Mouse (Mus musculus): ENCODE measurements around the gene Irak4. TPM values are rescaled to one million over a fixed set of nuclear protein-coding genes. Genes with fewer than 3 reads are reported as not detected.

Gene Irak4
- 18.5 TPM for total RNA-seq (2023)

GRCm38 (mm10) chr15:94543409-94544051 lies at the start of gene Irak4, which contains the start of gene Pus7l:
Gene Irak4 (plus strand): TSS chr15:94543643.
Gene Pus7l (minus strand): TSS chr15:94543547.

DNA sequence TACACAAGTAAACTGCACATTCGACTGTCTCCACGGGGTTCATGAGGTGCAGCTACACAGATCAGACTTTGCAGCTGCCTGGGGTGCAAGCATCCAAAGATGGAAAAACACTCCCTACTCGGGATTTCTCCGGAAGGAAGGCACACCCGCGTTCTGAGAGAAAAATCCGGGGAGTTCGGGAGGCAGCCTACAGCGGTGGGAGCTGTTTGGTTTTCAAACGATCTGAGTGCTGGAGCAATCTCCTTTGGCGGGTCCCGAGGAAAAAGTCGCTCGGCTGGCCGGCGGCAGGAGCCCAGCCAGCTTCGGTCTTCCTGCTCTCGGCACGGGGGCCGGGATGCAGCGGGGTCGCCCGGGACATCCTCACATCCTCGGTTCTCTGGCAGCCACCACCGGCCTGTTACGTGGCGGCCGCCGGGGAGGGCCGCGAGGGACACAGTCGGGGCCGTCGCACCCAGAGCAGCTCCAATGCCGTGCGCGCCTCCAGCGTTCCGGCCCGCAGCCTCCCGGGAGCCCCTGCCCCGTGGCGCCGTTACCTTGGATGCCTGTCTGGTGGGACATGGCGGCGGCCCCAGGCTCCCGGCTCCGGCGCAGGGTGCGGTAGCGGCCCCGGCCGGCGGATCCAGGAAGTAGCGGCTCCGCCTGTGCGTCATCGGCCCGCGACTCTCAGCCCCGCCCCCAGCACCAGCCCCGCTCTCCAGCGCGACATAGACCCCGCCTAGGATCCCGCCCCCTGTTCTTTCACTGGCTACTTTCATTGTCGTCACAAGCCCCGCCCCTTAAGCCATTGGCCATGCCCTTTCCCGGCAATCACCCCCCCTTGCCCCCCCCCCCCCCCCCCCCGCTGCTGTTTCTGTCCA lies 46.0 kb downstream of the Irak4 start, which contains the start of gene Twf1:
TSS of gene Twf1 (minus strand) at position 671 of the 857 bp plus-strand sequence.

GRCm38 (mm10) chr15:94628830-94629601 lies 85.6 kb downstream of the Irak4 start, which contains the start of gene Tmem117:
Gene Tmem117 (plus strand): TSS chr15:94629232.

Other genes with a start within 250 kb of the Irak4 start
- gene Adamts20, start 78.2 kb upstream of the Irak4 start, total RNA-seq (2023) = 0.09 TPM
- gene Pus7l, start 96 bp upstream of the Irak4 start, total RNA-seq (2023) = 12.9 TPM
- gene Twf1, start 46.2 kb downstream of the Irak4 start, total RNA-seq (2023) = 51.1 TPM
- not detected for gene Tmem117, start 85.6 kb downstream of the Irak4 start, total RNA-seq (2023)